Mouse (Mus musculus) megakaryocyte, embryonic 14.5 days (primary cell): ENCODE results near the gene Ccdc71l.

ENCODE experiments used
- FLI1 ChIP-seq: IDR thresholded peaks from 2 replicates; pipeline ENCODE4 v1.6.1; 2012; ENCODE audit warnings: low read length, inconsistent platforms, mixed read lengths
- GATA1 ChIP-seq: IDR thresholded peaks from 3 replicates; pipeline ENCODE4 v1.6.1; 2012; ENCODE audit warnings: mixed read lengths, low read length, inconsistent platforms, borderline replicate concordance

GRCm38 (mm10) chr12:32379731-32380130, 1.2 kb downstream of the Ccdc71l start:
- TF ChIP-seq GATA1 (no peak), FLI1 (no peak)
